Comparison of ENCODE assay signal across 9 mouse cellular contexts in the genomic region with DNA sequence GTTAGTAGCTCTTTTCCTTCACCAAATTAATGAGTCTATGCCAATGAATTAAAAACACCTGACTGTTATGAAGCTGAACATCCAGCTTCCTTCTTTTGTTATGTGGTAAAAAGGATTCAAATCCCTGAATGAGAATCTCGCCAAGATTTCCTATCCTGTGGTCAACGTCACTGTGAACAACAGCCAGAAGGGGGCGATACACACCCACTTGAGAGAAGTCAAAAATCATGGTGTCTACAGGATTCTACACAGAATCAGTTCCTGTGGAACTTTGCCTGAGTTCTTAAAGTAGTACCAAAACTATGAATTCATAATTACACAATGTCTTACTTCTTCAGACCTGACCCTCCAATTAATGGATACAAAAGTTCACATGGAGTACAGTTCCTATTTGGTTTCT.
A peak's percentile ranks its signal among the peaks of the same experiment; 100 is the strongest.
DNase-seq lines count a peak whose midpoint lies in the region; ATAC-seq and TF ChIP-seq lines count a peak whose summit lies in the region.
"Had no signal": no experiment of that assay in that cellular context is flagged by ENCODE, and none has a peak within 500 bp of the region (broad histone marks: within the 10 kb centered on the region; RNA-seq: fewer than 3 reads in every experiment).

No protein-coding gene starts in this region.

- no peak overlapping the region for H3K27ac ChIP-seq in hindbrain, embryonic 10.5 days
- H3K27ac ChIP-seq in hindbrain, embryonic 13.5 days: no peak overlapping the region

- H3K4me2 ChIP-seq in hindbrain, embryonic 13.5 days: no peak overlapping the region

- no peak overlapping the region for H3K4me3 ChIP-seq in hindbrain, embryonic 10.5 days
- no peak overlapping the region for H3K4me3 ChIP-seq in hindbrain, embryonic 13.5 days
- no peak overlapping the region for H3K4me3 ChIP-seq in E14TG2a.4 (replicated peaks; ENCODE audit: low read length)
- H3K4me3 ChIP-seq: megakaryocyte, embryonic 14.5 days had no signal

- H3K4me1 ChIP-seq in hindbrain, embryonic 10.5 days (replicated peaks): no peaks in the 10 kb centered on the region
- no peaks in the 10 kb centered on the region for H3K4me1 ChIP-seq in hindbrain, embryonic 13.5 days (replicated peaks)
- H3K4me1 ChIP-seq in E14TG2a.4 (replicated peaks; ENCODE audit: low read depth, low read length): no peaks in the 10 kb centered on the region
- H3K4me1 ChIP-seq: megakaryocyte, embryonic 14.5 days had no signal

- TF ChIP-seq CTCF in E14TG2a.4 (conservative IDR thresholded peaks at IDR 0.05; ENCODE audit: low read length): peak; percentile 60

- H3K36me3 ChIP-seq in hindbrain, embryonic 10.5 days: no peaks in the 10 kb centered on the region
- no peaks in the 10 kb centered on the region for H3K36me3 ChIP-seq in hindbrain, embryonic 13.5 days
- no peaks in the 10 kb centered on the region for H3K36me3 ChIP-seq in E14TG2a.4 (ENCODE audit: insufficient read depth, low read length)

- no peak for ATAC-seq in hindbrain, embryonic 13.5 days (ENCODE audit: low FRiP score)

- peak; percentile 59 for DNase-seq in hindbrain, embryonic 10.5 days (ENCODE audit: low spot score)
- peak; percentile 29 for DNase-seq in cerebellum, adult 9-10 months
- DNase-seq in gastrocnemius, postnatal 10 days: peak; percentile 56
- peak; percentile 42 to 78 for DNase-seq in layer of hippocampus, adult 18-20 months (ENCODE audit: low spot score in 2 of 2)
- DNase-seq in lung, postnatal 25 days (ENCODE audit: low spot score): peak; percentile 64
- DNase-seq in thymus, postnatal 4 days: peak; percentile 37

- H3K9me3 ChIP-seq in hindbrain, embryonic 10.5 days: no peaks in the 10 kb centered on the region
- no peaks in the 10 kb centered on the region for H3K9me3 ChIP-seq in hindbrain, embryonic 13.5 days
- no peaks in the 10 kb centered on the region; the same call in 1 of the 2 replicates for H3K9me3 ChIP-seq in E14TG2a.4 (ENCODE audit: low read length)
- H3K9me3 ChIP-seq: megakaryocyte, embryonic 14.5 days had no signal

- H3K9ac ChIP-seq in hindbrain, embryonic 13.5 days: no peak overlapping the region

- 6% methylated on average over 3 of the region's 3 CpGs for WGBS in hindbrain, embryonic 10.5 days
- WGBS in hindbrain, embryonic 13.5 days: 3% methylated on average over 3 of the region's 3 CpGs

- H3K27me3 ChIP-seq in hindbrain, embryonic 10.5 days (ENCODE audit: insufficient read depth, poor library complexity, severe bottlenecking): no peaks in the 10 kb centered on the region
- no peaks in the 10 kb centered on the region for H3K27me3 ChIP-seq in hindbrain, embryonic 13.5 days
- H3K27me3 ChIP-seq in E14TG2a.4 (ENCODE audit: insufficient read depth, low read length): no peaks in the 10 kb centered on the region
- H3K27me3 ChIP-seq: megakaryocyte, embryonic 14.5 days had no signal
